Mouse (Mus musculus): ENCODE measurements around the gene Cfap45.

- TF ChIP-seq CTCF (IDR thresholded peaks at IDR 0.05; ENCODE audit: borderline replicate concordance, insufficient read depth, low read length) (no peak), POLR2A (IDR thresholded peaks at IDR 0.05; ENCODE audit: low read depth, low read length) (no peak)
Observed at GRCm38 (mm10) chr1:172514551-172515268, 5.9 kb upstream of the Cfap45 start.

All from embryonic fibroblast, embryonic 13.5 days (primary cell).